Mouse (Mus musculus): ENCODE results near the gene Ccdc85b.

- TF ChIP-seq CTCF (IDR thresholded peaks at IDR 0.05; ENCODE audit: borderline replicate concordance, extremely low read depth, insufficient read depth, insufficient read length): no peak
- peak; percentile 64; the same call in 1 of the 2 replicates for TF ChIP-seq POLR2A (IDR thresholded peaks at IDR 0.05; ENCODE audit: borderline replicate concordance, extremely low read depth, insufficient read depth, insufficient read length, poor library complexity, severe bottlenecking)
Measured at GRCm38 (mm10) chr19:5424092-5424781, 33.5 kb downstream of the Ccdc85b start.

Data from brain, embryonic 14.5 days (tissue).